Mouse (Mus musculus): ENCODE results near the gene Pet100. TPM values are rescaled to one million over a fixed set of nuclear protein-coding genes. Genes with fewer than 3 reads are reported as not detected.
"Not testable (repeated sequence)": the region's sequence is repeated elsewhere in the genome, so short reads cannot be mapped to it uniquely, and the experiment has no call there.

Pet100 gene
- total RNA-seq, 1 experiment = 97.6 TPM

- no peak for DNase-seq (ENCODE audit: low read depth, low spot score)
- H3K4me3 ChIP-seq (ENCODE audit: insufficient read depth in 1 of 2, low read depth in 1 of 2, low read length in 2 of 2, poor library complexity in 1 of 2, severe bottlenecking in 1 of 2) = peak overlapping the region in 1 of 2 experiments; percentile 5; a peak in 1 of 4 replicates
- peak overlapping the region; percentile 59; the same call in 1 of the 2 replicates for H3K27ac ChIP-seq (ENCODE audit: insufficient read depth, low read depth, low read length, poor library complexity, severe bottlenecking)
- TF ChIP-seq HCFC1 (IDR thresholded peaks at IDR 0.05; ENCODE audit: borderline replicate concordance, insufficient read depth, low read length) = no peak
- TF ChIP-seq ZNF384 (IDR thresholded peaks at IDR 0.05; ENCODE audit: low read depth, low read length) = no peak
- no peak for TF ChIP-seq MAFK (IDR thresholded peaks at IDR 0.05; ENCODE audit: insufficient read depth, low read depth, low read length)
- no peak for TF ChIP-seq CHD2 (IDR thresholded peaks at IDR 0.05; ENCODE audit: low read depth, low read length)
- peak overlapping the region; percentile 21; the same call in 1 of the 2 replicates for H3K9ac ChIP-seq (ENCODE audit: insufficient read depth, low read depth, low read length, poor library complexity, severe bottlenecking)
- no peaks in the 10 kb centered on the region for H3K9me3 ChIP-seq (ENCODE audit: control insufficient read depth, insufficient read depth, low read depth, low read length)
- peaks cover 2% of the 10 kb centered on the region; the same call in 1 of the 2 replicates for H3K36me3 ChIP-seq (ENCODE audit: control insufficient read depth, insufficient read depth, low read length, poor library complexity, severe bottlenecking)
- peaks cover 9 to 19% of the 10 kb centered on the region in 2 experiments for H3K4me1 ChIP-seq (ENCODE audit: control insufficient read depth in 2 of 2, insufficient read depth in 2 of 2, low read length in 2 of 2, poor library complexity in 1 of 2)
- in situ Hi-C loops (cut with MboI; ENCODE audit: low sequenced_read_pairs in 2 of 2, unreplicated experiment in 2 of 2) = no loop called here
Observed at GRCm38 (mm10) chr8:3579390-3580364, 41.7 kb upstream of the Pet100 start.

GRCm38 (mm10) chr8:3581961-3582360 lies 39.4 kb upstream of the Pet100 start:
- H3K4me3 ChIP-seq (ENCODE audit: insufficient read depth in 1 of 2, low read depth in 1 of 2, low read length in 2 of 2, poor library complexity in 1 of 2, severe bottlenecking in 1 of 2); H3K9ac ChIP-seq (ENCODE audit: insufficient read depth, low read depth, low read length, poor library complexity, severe bottlenecking); H3K36me3 ChIP-seq (ENCODE audit: control insufficient read depth, insufficient read depth, low read length, poor library complexity, severe bottlenecking); H3K9me3 ChIP-seq (ENCODE audit: control insufficient read depth, insufficient read depth, low read depth, low read length); in situ Hi-C loops (cut with MboI; ENCODE audit: low sequenced_read_pairs in 2 of 2, unreplicated experiment in 2 of 2); H3K27ac ChIP-seq (ENCODE audit: insufficient read depth, low read depth, low read length, poor library complexity, severe bottlenecking); DNase-seq (ENCODE audit: low read depth, low spot score): not testable (repeated sequence)
- peaks cover 0 to 12% of the 10 kb centered on the region in 2 experiments; a peak in 1 of 4 replicates for H3K4me1 ChIP-seq (ENCODE audit: control insufficient read depth in 2 of 2, insufficient read depth in 2 of 2, low read length in 2 of 2, poor library complexity in 1 of 2)

DNA sequence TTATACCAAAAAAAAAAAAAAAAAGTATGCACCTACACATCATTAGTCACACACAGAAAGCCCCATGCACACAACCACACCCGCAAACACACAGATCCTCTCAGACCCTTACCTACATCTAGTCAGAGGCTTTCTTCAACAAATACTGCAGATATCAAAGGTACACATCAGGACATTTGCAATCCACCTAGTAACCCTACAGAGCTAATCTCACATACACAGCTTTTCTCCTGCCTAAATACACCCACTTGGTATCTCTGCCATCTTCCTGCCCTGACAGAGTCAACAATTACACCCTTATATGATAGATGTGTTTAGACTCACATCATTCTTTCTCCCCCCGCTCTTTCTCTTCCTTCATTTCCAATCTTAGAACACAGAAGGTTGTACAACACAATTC lies 34.9 kb upstream of the Pet100 start:
- Histone ChIP-seq H3K27ac (ENCODE audit: insufficient read depth, low read depth, low read length, poor library complexity, severe bottlenecking) (no peak overlapping the region), H3K4me3 (ENCODE audit: insufficient read depth in 1 of 2, low read depth in 1 of 2, low read length in 2 of 2, poor library complexity in 1 of 2, severe bottlenecking in 1 of 2) (no peak overlapping the region), H3K4me1 (ENCODE audit: control insufficient read depth in 2 of 2, insufficient read depth in 2 of 2, low read length in 2 of 2, poor library complexity in 1 of 2) (0 out of 4 replicates have a peak, but pooled peaks cover 0 to 2% of the 10 kb centered on the region in 2 experiments), H3K9ac (ENCODE audit: insufficient read depth, low read depth, low read length, poor library complexity, severe bottlenecking) (no peak overlapping the region), H3K9me3 (ENCODE audit: control insufficient read depth, insufficient read depth, low read depth, low read length) (no peaks in the 10 kb centered on the region), H3K36me3 (ENCODE audit: control insufficient read depth, insufficient read depth, low read length, poor library complexity, severe bottlenecking) (no peaks in the 10 kb centered on the region)
- TF ChIP-seq HCFC1 (IDR thresholded peaks at IDR 0.05; ENCODE audit: borderline replicate concordance, insufficient read depth, low read length) (no peak), CHD2 (IDR thresholded peaks at IDR 0.05; ENCODE audit: low read depth, low read length) (no peak)
- in situ Hi-C loops (cut with MboI; ENCODE audit: low sequenced_read_pairs in 2 of 2, unreplicated experiment in 2 of 2) = no loop called here
- DNase-seq (ENCODE audit: low read depth, low spot score) = no peak

DNA sequence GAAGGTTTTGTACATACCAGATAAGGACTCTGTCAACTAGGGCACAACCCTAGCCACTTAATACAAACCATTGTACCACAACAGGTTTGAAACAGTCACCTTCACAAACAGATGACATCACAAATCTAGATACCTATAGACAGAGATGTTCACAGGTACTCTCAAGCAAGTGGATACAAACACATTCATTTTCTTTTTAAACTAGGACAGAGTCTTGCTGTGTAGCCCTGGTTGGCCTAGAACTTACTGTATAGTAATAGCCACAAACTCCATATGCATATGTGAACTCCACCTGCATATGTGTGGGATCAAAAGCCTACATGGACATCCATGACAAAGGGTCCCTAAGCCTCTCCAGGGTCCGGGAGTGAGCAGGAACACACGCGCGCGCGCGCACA lies 34.4 kb upstream of the Pet100 start, which contains the start of gene Camsap3:
Gene Camsap3, plus strand, starts transcription at position 301 of the 398 bp plus-strand sequence.
- TF ChIP-seq HCFC1 (IDR thresholded peaks at IDR 0.05; ENCODE audit: borderline replicate concordance, insufficient read depth, low read length) (no peak), MAFK (IDR thresholded peaks at IDR 0.05; ENCODE audit: insufficient read depth, low read depth, low read length) (no peak), ZNF384 (IDR thresholded peaks at IDR 0.05; ENCODE audit: low read depth, low read length) (no peak), ZC3H11A (IDR thresholded peaks at IDR 0.05; ENCODE audit: borderline replicate concordance, low read depth, low read length) (no peak), CHD2 (IDR thresholded peaks at IDR 0.05; ENCODE audit: low read depth, low read length) (no peak)
- Histone ChIP-seq H3K27ac (ENCODE audit: insufficient read depth, low read depth, low read length, poor library complexity, severe bottlenecking) (peak within 1 kb of the TSS; percentile 59; the same call in 1 of the 2 replicates), H3K9ac (ENCODE audit: insufficient read depth, low read depth, low read length, poor library complexity, severe bottlenecking) (peak within 1 kb of the TSS; percentile 88), H3K4me1 (ENCODE audit: control insufficient read depth in 2 of 2, insufficient read depth in 2 of 2, low read length in 2 of 2, poor library complexity in 1 of 2) (0 out of 4 replicates have a peak, but pooled peaks cover 0 to 2% of the 10 kb centered on the region in 2 experiments), H3K36me3 (ENCODE audit: control insufficient read depth, insufficient read depth, low read length, poor library complexity, severe bottlenecking) (no peaks in the 10 kb centered on the region), H3K9me3 (ENCODE audit: control insufficient read depth, insufficient read depth, low read depth, low read length) (no peaks in the 10 kb centered on the region), H3K4me3 (ENCODE audit: insufficient read depth in 1 of 2, low read depth in 1 of 2, low read length in 2 of 2, poor library complexity in 1 of 2, severe bottlenecking in 1 of 2) (peak within 1 kb of the TSS; percentile 80 to 90)
- no peak for DNase-seq (ENCODE audit: low read depth, low spot score)
- in situ Hi-C loops (cut with MboI; ENCODE audit: low sequenced_read_pairs in 2 of 2, unreplicated experiment in 2 of 2) = no loop called here

Data from ES-E14 (cell line).